In genomic region chr3:59208650-59209548, GRCm38 (mm10) we compare ENCODE assay signal across 8 mouse cellular contexts. TPM values are rescaled to one million over a fixed set of nuclear protein-coding genes. Genes with fewer than 3 reads are reported as not detected.
DNase-seq lines count a peak whose midpoint lies in the region; ATAC-seq lines count a peak whose summit lies in the region.

No protein-coding gene starts in this region.

- 0 out of 2 replicates have a peak, but pooled peaks have one; percentile 29 for ATAC-seq in stomach, embryonic 16.5 days (ENCODE audit: insufficient read depth, low FRiP score)

- H3K27me3 ChIP-seq in hindbrain, embryonic 10.5 days (ENCODE audit: insufficient read depth, poor library complexity, severe bottlenecking): no peaks in the 10 kb centered on the region
- no peaks in the 10 kb centered on the region for H3K27me3 ChIP-seq in stomach, embryonic 16.5 days (ENCODE audit: control insufficient read depth, insufficient read depth, low read length)

- no peaks in the 10 kb centered on the region for H3K4me1 ChIP-seq in hindbrain, embryonic 10.5 days (replicated peaks)
- H3K4me1 ChIP-seq in stomach, embryonic 16.5 days (ENCODE audit: control insufficient read depth, insufficient read depth, low read length): peaks cover 4% of the 10 kb centered on the region; the same call in 1 of the 2 replicates

- 67% methylated on average over 4 of the region's 4 CpGs for WGBS in hindbrain, embryonic 10.5 days
- 73% methylated on average over 4 of the region's 4 CpGs for WGBS in stomach, embryonic 16.5 days

- no peak overlapping the region for H3K4me3 ChIP-seq in hindbrain, embryonic 10.5 days
- no peak overlapping the region for H3K4me3 ChIP-seq in stomach, embryonic 16.5 days (replicated peaks; ENCODE audit: low read length)

- no peaks in the 10 kb centered on the region for H3K9me3 ChIP-seq in hindbrain, embryonic 10.5 days
- H3K9me3 ChIP-seq in stomach, embryonic 16.5 days (replicated peaks; ENCODE audit: control insufficient read depth, low read length): no peaks in the 10 kb centered on the region

- no peak overlapping the region for H3K9ac ChIP-seq in stomach, embryonic 16.5 days (ENCODE audit: low read length)

- H3K4me2 ChIP-seq in stomach, embryonic 16.5 days (ENCODE audit: low read depth, low read length): no peak overlapping the region; the same call in 1 of the 2 replicates

- DNase-seq in left cerebral cortex, adult 11 months (ENCODE audit: low spot score): peak; percentile 70
- no peak for DNase-seq in left cerebral cortex, adult 8-10 months (ENCODE audit: low spot score in 2 of 2)
- peak; percentile 60 for DNase-seq in MEL-GATA-1-ER (ENCODE audit: extremely low read depth, low read depth)
- DNase-seq in cerebellum, adult 9-10 months: peak; percentile 93
- peak; percentile 6 for DNase-seq in hindbrain, embryonic 10.5 days (ENCODE audit: low spot score)
- peak; percentile 71 for DNase-seq in lung, postnatal 10 days
- no peak for DNase-seq in testis, postnatal 10 days (ENCODE audit: low spot score)

- H3K36me3 ChIP-seq in hindbrain, embryonic 10.5 days: no peaks in the 10 kb centered on the region
- no peaks in the 10 kb centered on the region for H3K36me3 ChIP-seq in stomach, embryonic 16.5 days (ENCODE audit: control insufficient read depth, insufficient read depth, low read length)

- no peak overlapping the region for H3K27ac ChIP-seq in hindbrain, embryonic 10.5 days
- H3K27ac ChIP-seq in stomach, embryonic 16.5 days (ENCODE audit: low read length): no peak overlapping the region

RNA-seq across cellular contexts. Expression of gene P2ry13, which starts 1.8 kb away (rescaled TPM):
- 10 to 100 TPM in 3 of 4 experiments, 1 to 10 TPM in 1; 10.0 to 17.6 (median 13.2) TPM for total RNA-seq in left cerebral cortex, adult 8-10 months (2022)
- 0.50 and 0.75 TPM in 2 replicates for polyA plus RNA-seq in hindbrain, embryonic 10.5 days (2016; fragmentation: Nextera tagmentation; extraction: Ambion mirVana)
- 1.9 and 2.4 TPM in 2 replicates for polyA plus RNA-seq in stomach, embryonic 16.5 days (2015; fragmentation: Nextera tagmentation; extraction: Ambion mirVana)

RNA-seq across cellular contexts. Expression of gene Gpr87, which starts 14.0 kb away (rescaled TPM):
- not detected for total RNA-seq in left cerebral cortex, adult 8-10 months (2022)
- 0.26 and 0.31 TPM in 2 replicates for polyA plus RNA-seq in hindbrain, embryonic 10.5 days (2016; fragmentation: Nextera tagmentation; extraction: Ambion mirVana)
- polyA plus RNA-seq in stomach, embryonic 16.5 days (2015; fragmentation: Nextera tagmentation; extraction: Ambion mirVana): 18.6 and 33.6 TPM in 2 replicates

RNA-seq across cellular contexts. Expression of gene P2ry12, which starts 53.8 kb away (rescaled TPM):
- 10 to 100 TPM; 45.9 to 75.5 (median 56.3) TPM for total RNA-seq in left cerebral cortex, adult 8-10 months (2022)
- 1.3 and 2.2 TPM in 2 replicates for polyA plus RNA-seq in hindbrain, embryonic 10.5 days (2016; fragmentation: Nextera tagmentation; extraction: Ambion mirVana)
- polyA plus RNA-seq in stomach, embryonic 16.5 days (2015; fragmentation: Nextera tagmentation; extraction: Ambion mirVana): 2.6 and 3.1 TPM in 2 replicates

RNA-seq across cellular contexts. Expression of gene P2ry14, which starts 55.5 kb away (rescaled TPM):
- 1 to 10 TPM; 1.9 to 2.8 (median 2.2) TPM for total RNA-seq in left cerebral cortex, adult 8-10 months (2022)
- polyA plus RNA-seq in hindbrain, embryonic 10.5 days (2016; fragmentation: Nextera tagmentation; extraction: Ambion mirVana): 1.9 and 2.3 TPM in 2 replicates
- polyA plus RNA-seq in stomach, embryonic 16.5 days (2015; fragmentation: Nextera tagmentation; extraction: Ambion mirVana): 6.3 and 6.8 TPM in 2 replicates

Comparison
In these comparisons a context has a peak if more than half of its experiments do, and no peak if none do; other contexts are left out.
1. DNase-seq: peak in left cerebral cortex, adult 11 months (single experiment), MEL-GATA-1-ER (single experiment), cerebellum, adult 9-10 months (single experiment), hindbrain, embryonic 10.5 days (single experiment) and lung, postnatal 10 days (single experiment); none in left cerebral cortex, adult 8-10 months (0 of 2) and testis, postnatal 10 days (single experiment).
2. RNA of gene Gpr87, which starts 14.0 kb away (polyA plus RNA-seq): 18.6 to 33.6 TPM in stomach, embryonic 16.5 days; 0.26 to 0.31 TPM in hindbrain, embryonic 10.5 days; every median in the first group is over 10 times any median in the second.